Mouse (Mus musculus) splenic B cell, adult 2 months (primary cell): ENCODE measurements around the gene Eno3.

Source experiments
- DNase-seq: peaks from one replicate; pipeline ENCODE4 v3.0.0-alpha.2; 2011; ENCODE audit warnings: low read depth, low spot score
- H3K27me3 ChIP-seq: 2 replicates; pipeline ENCODE4 v1.6.1; 2012; ENCODE audit warnings: mild to moderate bottlenecking, low read length, moderate library complexity, mixed read lengths; ENCODE audit not compliant: control insufficient read depth, poor library complexity, insufficient read depth, severe bottlenecking
- H3K36me3 ChIP-seq: 2 replicates; pipeline ENCODE4 v1.6.1; 2012; ENCODE audit warnings: mild to moderate bottlenecking, low read length, moderate library complexity, mixed read lengths; ENCODE audit not compliant: control insufficient read depth, poor library complexity, insufficient read depth, severe bottlenecking

Gene Eno3

DNA sequence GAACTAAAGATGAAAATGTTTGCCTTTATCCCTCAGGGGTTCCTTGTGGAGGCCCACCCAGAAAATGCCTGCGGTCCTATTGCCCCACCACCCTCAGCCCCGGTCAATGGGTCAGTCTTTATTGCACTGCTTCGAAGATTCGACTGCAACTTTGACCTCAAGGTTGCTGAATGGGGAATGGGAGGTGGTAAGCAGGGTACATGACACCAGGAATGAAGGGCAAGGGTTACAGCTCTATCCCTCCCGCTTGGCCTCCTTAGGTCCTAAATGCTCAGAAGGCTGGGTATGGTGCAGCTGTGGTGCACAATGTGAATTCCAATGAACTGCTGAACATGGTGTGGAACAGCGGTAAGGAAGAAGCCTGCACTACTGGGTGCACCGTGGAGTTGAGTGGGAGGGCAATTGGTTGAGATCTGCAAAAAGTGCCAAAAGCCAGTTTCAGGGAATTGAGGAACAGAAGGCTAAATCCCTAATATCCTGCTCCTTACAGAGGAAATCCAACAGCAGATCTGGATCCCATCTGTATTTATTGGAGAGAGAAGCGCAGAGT, 7.7 kb upstream of the Eno3 start:
- peaks cover 18% of the 10 kb centered on the region for H3K36me3 ChIP-seq
- DNase-seq: no peak
- no peaks in the 10 kb centered on the region for H3K27me3 ChIP-seq

GRCm38 (mm10) chr11:70650322-70651175, 6.5 kb upstream of the Eno3 start:
- DNase-seq: peak; percentile 90
- no peaks in the 10 kb centered on the region for H3K27me3 ChIP-seq
- H3K36me3 ChIP-seq: peaks cover 14% of the 10 kb centered on the region

DNA sequence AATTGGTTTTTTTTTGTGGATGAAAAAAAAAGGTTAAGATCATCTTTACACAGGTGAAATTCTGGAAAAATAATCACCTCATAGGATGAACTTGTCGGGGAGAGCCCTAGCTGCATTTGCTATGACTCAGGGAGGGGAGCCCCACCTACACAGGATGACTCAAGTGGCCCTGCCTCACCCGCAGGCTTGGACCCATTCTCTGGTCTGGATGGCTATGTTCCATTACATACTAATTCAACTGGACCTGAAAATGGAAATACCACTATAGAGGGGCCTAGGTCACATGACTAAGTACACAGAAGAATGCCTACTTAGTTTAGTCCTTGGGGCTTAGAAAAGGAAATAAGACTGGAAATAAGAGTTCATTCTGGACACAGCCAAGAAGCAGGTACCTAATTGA, 5.6 kb upstream of the Eno3 start:
- Histone ChIP-seq H3K36me3 (peaks cover 14% of the 10 kb centered on the region), H3K27me3 (no peaks in the 10 kb centered on the region)
- peak; percentile 52 for DNase-seq

GRCm38 (mm10) chr11:70652029-70652883, 4.7 kb upstream of the Eno3 start:
- peaks cover 14% of the 10 kb centered on the region for H3K36me3 ChIP-seq
- H3K27me3 ChIP-seq: no peaks in the 10 kb centered on the region
- DNase-seq: peak; percentile 44

DNA sequence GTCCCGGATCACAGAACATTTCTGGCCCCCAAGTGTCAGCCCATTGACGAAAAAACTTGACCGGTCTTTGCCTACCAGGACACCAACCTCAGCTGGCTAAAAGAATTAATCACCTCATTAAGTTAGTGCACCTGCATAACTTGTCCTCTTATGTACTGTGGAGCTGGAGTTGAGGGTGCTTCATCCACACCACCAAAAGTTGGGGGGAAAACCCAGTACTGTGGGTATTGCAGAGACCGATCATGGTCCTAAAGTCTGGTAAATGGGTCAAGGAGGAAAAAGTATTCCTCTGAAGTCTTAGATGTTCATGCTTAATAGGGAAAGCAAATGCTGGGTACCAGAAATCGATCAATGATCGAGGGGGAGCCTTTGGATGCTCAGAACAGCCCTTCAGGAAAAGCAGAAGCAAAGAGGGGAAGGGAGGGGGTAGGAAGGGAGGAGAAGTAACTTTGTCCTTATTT, 4.1 kb upstream of the Eno3 start:
- no peak for DNase-seq
- Histone ChIP-seq H3K27me3 (no peaks in the 10 kb centered on the region), H3K36me3 (peaks cover 14% of the 10 kb centered on the region)

- peak; percentile 72 for DNase-seq
- Histone ChIP-seq H3K36me3 (peaks cover 14% of the 10 kb centered on the region), H3K27me3 (no peaks in the 10 kb centered on the region)
Observed at GRCm38 (mm10) chr11:70653345-70654197, 3.4 kb upstream of the Eno3 start.

GRCm38 (mm10) chr11:70654198-70654922, 2.6 kb upstream of the Eno3 start, which contains the start of gene Pfn1:
Gene Pfn1, minus strand, starts transcription at chr11:70654644.
- DNase-seq: peak; percentile 92
- Histone ChIP-seq H3K27me3 (no peaks in the 10 kb centered on the region), H3K36me3 (peaks cover 14% of the 10 kb centered on the region)

DNA sequence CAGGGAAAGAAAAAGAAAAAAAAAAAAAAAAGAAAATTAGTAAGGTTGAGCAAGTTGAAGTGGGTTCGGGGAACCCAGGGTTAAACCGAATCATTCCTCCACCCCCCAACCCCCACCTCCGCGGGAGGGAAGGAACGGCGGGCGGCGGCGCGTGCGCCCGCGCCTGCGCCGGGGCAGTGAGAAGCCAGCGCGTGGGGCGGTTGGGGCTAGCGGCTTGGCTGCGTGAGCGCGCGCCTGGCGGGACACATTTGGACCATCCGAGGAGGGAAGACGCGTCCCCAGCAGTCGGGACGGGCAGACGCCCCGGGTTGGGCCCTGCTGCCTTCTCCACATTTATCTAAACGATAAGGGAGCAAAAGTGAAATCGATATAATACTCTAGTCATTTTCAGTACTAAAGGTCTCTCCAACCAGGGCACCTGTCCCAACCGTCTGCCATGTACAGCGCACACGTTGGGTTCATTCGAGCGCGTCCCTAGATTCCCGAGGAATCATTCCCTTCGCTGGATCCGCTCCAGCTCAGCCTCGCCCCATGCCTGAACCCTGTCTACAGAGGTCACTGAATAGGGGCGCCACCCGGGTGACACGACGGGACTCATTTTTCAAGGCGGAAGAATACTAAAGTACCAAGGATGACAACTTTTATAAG, 2.0 kb upstream of the Eno3 start:
- Histone ChIP-seq H3K36me3 (peaks cover 14% of the 10 kb centered on the region), H3K27me3 (no peaks in the 10 kb centered on the region)
- peak; percentile 87 for DNase-seq

- DNase-seq: no peak
- Histone ChIP-seq H3K36me3 (peaks cover 13% of the 10 kb centered on the region), H3K27me3 (no peaks in the 10 kb centered on the region)
Observed at GRCm38 (mm10) chr11:70655571-70656455, 1.2 kb upstream of the Eno3 start.

DNA sequence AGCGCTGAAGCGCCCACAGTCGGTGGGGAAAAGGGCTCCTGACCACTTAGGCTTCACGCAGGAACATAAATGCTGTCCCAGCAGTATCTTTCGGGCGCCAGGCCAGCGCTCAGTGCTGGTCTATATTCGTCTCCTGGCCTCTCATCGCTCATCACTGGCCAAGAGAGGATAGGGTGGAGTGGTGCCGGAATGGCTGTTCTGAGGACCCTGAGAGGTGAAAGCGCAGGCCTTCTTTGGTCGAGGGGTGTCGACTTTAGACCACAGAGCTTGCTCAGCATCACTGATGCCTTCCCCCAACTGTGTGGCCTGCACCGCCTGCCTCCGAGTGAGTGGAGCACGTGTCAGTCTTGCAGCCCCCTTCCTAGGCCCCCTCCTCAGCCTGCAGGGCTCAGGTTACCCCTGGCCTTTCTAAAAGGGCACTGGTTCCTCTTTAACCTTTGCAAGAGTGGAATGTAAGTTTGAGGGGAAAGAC, 510 bp upstream of the Eno3 start:
- peaks cover 10% of the 10 kb centered on the region for H3K36me3 ChIP-seq

DNA sequence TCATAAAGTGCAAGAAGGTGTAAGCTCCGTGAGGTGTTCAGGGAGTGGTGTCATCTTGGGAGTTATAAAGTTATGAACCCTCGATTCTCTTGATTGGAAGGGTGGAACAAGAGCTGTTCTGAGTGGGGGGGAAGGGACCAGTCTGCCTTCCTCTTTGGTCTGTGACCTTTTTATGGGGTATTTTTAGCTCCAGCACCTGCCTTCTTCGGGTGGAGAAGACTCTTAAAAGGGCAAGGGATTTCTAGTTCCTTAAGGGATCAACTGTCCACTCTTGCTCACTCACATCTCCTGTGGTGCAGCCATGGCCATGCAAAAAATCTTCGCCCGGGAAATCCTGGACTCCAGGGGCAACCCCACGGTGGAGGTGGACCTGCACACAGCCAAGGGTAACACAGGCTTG, 571 bp downstream of the Eno3 start:
- no peak for DNase-seq
- Histone ChIP-seq H3K27me3 (no peaks in the 10 kb centered on the region), H3K36me3 (peaks cover 4% of the 10 kb centered on the region)

More for the DNA sequence above, 510 bp upstream of the Eno3 start:
- no peak for DNase-seq
- H3K27me3 ChIP-seq: no peaks in the 10 kb centered on the region

- DNase-seq: no peak
- peaks cover under 1% of the 10 kb centered on the region for H3K36me3 ChIP-seq
- H3K27me3 ChIP-seq: no peaks in the 10 kb centered on the region
Observed at GRCm38 (mm10) chr11:70657991-70658390, 989 bp downstream of the Eno3 start.
